ENCODE assay signal across 28 mouse cellular contexts in the genomic region with DNA sequence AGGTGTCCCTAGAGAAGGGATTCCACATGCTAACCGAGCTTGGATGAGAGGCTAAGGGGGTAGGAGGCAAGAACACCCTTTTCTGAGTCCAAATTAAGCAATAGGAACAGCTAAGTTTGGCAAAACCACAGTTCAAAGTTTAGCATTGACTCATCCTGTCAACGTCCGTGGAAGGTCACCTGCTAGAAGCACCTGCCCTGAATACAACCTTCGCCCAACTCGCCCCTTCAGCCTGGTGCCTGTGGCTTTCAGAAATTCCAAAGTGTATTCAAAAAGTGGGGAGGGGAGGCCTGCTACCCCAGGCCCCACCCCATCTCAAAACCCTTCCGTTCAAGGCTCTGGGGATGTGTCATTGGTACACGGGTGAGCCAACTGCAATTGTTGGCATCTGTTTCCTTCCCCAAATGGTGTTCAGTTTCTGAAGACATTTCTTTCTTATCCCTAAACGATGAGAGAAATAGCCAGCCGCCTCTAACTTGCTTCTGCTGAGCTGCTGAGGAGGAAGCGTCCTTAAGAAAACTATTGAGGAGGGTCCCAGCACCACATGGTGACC.
A peak's percentile ranks its signal among the peaks of the same experiment; 100 is the strongest.
DNase-seq lines count a peak whose midpoint lies in the region; ATAC-seq lines count a peak whose summit lies in the region.
"Had no signal": no experiment of that assay in that cellular context is flagged by ENCODE, and none has a peak within 500 bp of the region (broad histone marks: within the 10 kb centered on the region; RNA-seq: fewer than 3 reads in every experiment).

No protein-coding gene starts in this region.

- no peak overlapping the region for H3K4me3 ChIP-seq in hindbrain, embryonic 14.5 days (replicated peaks; ENCODE audit: low read length)
- H3K4me3 ChIP-seq in hindbrain, embryonic 16.5 days (ENCODE audit: low read length), result no peak overlapping the region
- no peak overlapping the region for H3K4me3 ChIP-seq in neural tube, embryonic 14.5 days (ENCODE audit: low read depth, low read length)
- no peak overlapping the region for H3K4me3 ChIP-seq in neural tube, embryonic 15.5 days (replicated peaks)
- no peak overlapping the region for H3K4me3 ChIP-seq in liver, embryonic 16.5 days (ENCODE audit: low read depth, low read length)
- H3K4me3 ChIP-seq: embryonic facial prominence, embryonic 15.5 days; liver, embryonic 15.5 days; neural tube, embryonic 12.5 days had no signal

- no peak overlapping the region for H3K4me2 ChIP-seq in hindbrain, embryonic 14.5 days (replicated peaks)
- no peak overlapping the region for H3K4me2 ChIP-seq in hindbrain, embryonic 16.5 days (ENCODE audit: low read length)
- H3K4me2 ChIP-seq in neural tube, embryonic 14.5 days (ENCODE audit: low read depth, low read length), result no peak overlapping the region
- H3K4me2 ChIP-seq in neural tube, embryonic 15.5 days, result no peak overlapping the region
- no peak overlapping the region for H3K4me2 ChIP-seq in liver, embryonic 16.5 days (ENCODE audit: low read depth, low read length)
- H3K4me2 ChIP-seq: embryonic facial prominence, embryonic 15.5 days; liver, embryonic 15.5 days; midbrain, embryonic 11.5 days; neural tube, embryonic 12.5 days had no signal

- H3K27ac ChIP-seq in hindbrain, embryonic 14.5 days, result peak overlapping the region; percentile 63
- no peak overlapping the region for H3K27ac ChIP-seq in hindbrain, embryonic 16.5 days (ENCODE audit: low read depth, low read length)
- peak overlapping the region; percentile 48; the same call in 1 of the 2 replicates for H3K27ac ChIP-seq in neural tube, embryonic 14.5 days (ENCODE audit: low read depth, low read length)
- no peak overlapping the region for H3K27ac ChIP-seq in neural tube, embryonic 15.5 days (replicated peaks)
- H3K27ac ChIP-seq in liver, embryonic 16.5 days (ENCODE audit: low read length), result no peak overlapping the region
- H3K27ac ChIP-seq: embryonic facial prominence, embryonic 15.5 days; kidney, postnatal 0 days; liver, embryonic 15.5 days; macrophage; neural tube, embryonic 12.5 days had no signal

- no peaks in the 10 kb centered on the region; the same call in 1 of the 2 replicates for H3K4me1 ChIP-seq in hindbrain, embryonic 14.5 days (replicated peaks; ENCODE audit: control insufficient read depth, insufficient read depth, low read length)
- H3K4me1 ChIP-seq in hindbrain, embryonic 16.5 days (ENCODE audit: control insufficient read depth, insufficient read depth, low read depth, low read length), result no peaks in the 10 kb centered on the region
- H3K4me1 ChIP-seq in neural tube, embryonic 14.5 days (ENCODE audit: control insufficient read depth, insufficient read depth, low read length), result no peaks in the 10 kb centered on the region
- 0 out of 2 replicates have a peak, but pooled peaks cover 6% of the 10 kb centered on the region for H3K4me1 ChIP-seq in neural tube, embryonic 15.5 days
- H3K4me1 ChIP-seq in liver, embryonic 16.5 days (ENCODE audit: control insufficient read depth, low read depth, low read length), result no peaks in the 10 kb centered on the region; the same call in 1 of the 2 replicates
- H3K4me1 ChIP-seq: liver, embryonic 15.5 days; neural tube, embryonic 12.5 days had no signal

- no peak for DNase-seq in hindbrain, embryonic 14.5 days (ENCODE audit: low spot score)
- no peak for DNase-seq in layer of hippocampus, postnatal 10 days (ENCODE audit: low spot score in 2 of 2)
- DNase-seq in cerebellum, postnatal 4 days (ENCODE audit: low spot score in 2 of 2), result no peak
- DNase-seq: adrenal gland, postnatal 10 days; cerebellum, adult 2 months; cerebellum, postnatal 36 days; gastrocnemius, postnatal 14 days; heart, adult 18-20 months; kidney, adult 18-20 months; layer of hippocampus, adult 9-11 months; left cerebral cortex, postnatal 4 days; right cerebral cortex, adult 18-20 months; right cerebral cortex, postnatal 4 days; thymus, postnatal 14 days had no signal

- 72% methylated on average over 10 of the region's 10 CpGs for WGBS in hindbrain, embryonic 14.5 days
- WGBS in hindbrain, embryonic 16.5 days, result 74% methylated on average over 10 of the region's 10 CpGs
- WGBS in neural tube, embryonic 14.5 days, result 85% methylated on average over 10 of the region's 10 CpGs
- WGBS in neural tube, embryonic 15.5 days, result 80% methylated on average over 10 of the region's 10 CpGs
- 35% methylated on average over 10 of the region's 10 CpGs for WGBS in liver, embryonic 16.5 days (ENCODE audit: insufficient replicate concordance)

- ATAC-seq in hindbrain, embryonic 14.5 days (ENCODE audit: low FRiP score), result no peak
- no peak for ATAC-seq in hindbrain, embryonic 16.5 days
- ATAC-seq in neural tube, embryonic 14.5 days (ENCODE audit: low read depth), result no peak
- no peak for ATAC-seq in neural tube, embryonic 15.5 days (ENCODE audit: low FRiP score)
- peak; percentile 78 for ATAC-seq in liver, embryonic 16.5 days (ENCODE audit: low read depth)
- ATAC-seq: activated CD4-positive, CD25-positive, alpha-beta regulatory T cell, adult 4 months; inflammation-experienced regulatory T-cells, adult 6 months; lung, postnatal 0 days had no signal

- no peak overlapping the region for H3K9ac ChIP-seq in hindbrain, embryonic 14.5 days
- no peak overlapping the region for H3K9ac ChIP-seq in hindbrain, embryonic 16.5 days (ENCODE audit: low read depth, low read length)
- H3K9ac ChIP-seq in neural tube, embryonic 14.5 days (replicated peaks; ENCODE audit: low read depth, low read length), result no peak overlapping the region
- no peak overlapping the region for H3K9ac ChIP-seq in neural tube, embryonic 15.5 days (replicated peaks)
- no peak overlapping the region for H3K9ac ChIP-seq in liver, embryonic 16.5 days (ENCODE audit: low read depth, low read length)
- H3K9ac ChIP-seq: embryonic facial prominence, embryonic 15.5 days; forebrain, embryonic 15.5 days; liver, embryonic 15.5 days; neural tube, embryonic 12.5 days had no signal

- peaks cover 4% of the 10 kb centered on the region; the same call in 1 of the 2 replicates for H3K9me3 ChIP-seq in hindbrain, embryonic 14.5 days (ENCODE audit: control insufficient read depth, low read length)
- H3K9me3 ChIP-seq in hindbrain, embryonic 16.5 days (ENCODE audit: control insufficient read depth, low read length), result peaks cover 3% of the 10 kb centered on the region; the same call in 1 of the 2 replicates
- no peaks in the 10 kb centered on the region for H3K9me3 ChIP-seq in neural tube, embryonic 14.5 days (ENCODE audit: control insufficient read depth, low read length)
- no peaks in the 10 kb centered on the region for H3K9me3 ChIP-seq in neural tube, embryonic 15.5 days (replicated peaks)
- H3K9me3 ChIP-seq in liver, embryonic 16.5 days (replicated peaks; ENCODE audit: control insufficient read depth, low read length), result no peaks in the 10 kb centered on the region
- H3K9me3 ChIP-seq: embryonic facial prominence, embryonic 15.5 days; forebrain, embryonic 15.5 days; liver, embryonic 15.5 days had no signal

- no peaks in the 10 kb centered on the region for H3K36me3 ChIP-seq in hindbrain, embryonic 14.5 days (replicated peaks; ENCODE audit: control insufficient read depth, insufficient read depth)
- H3K36me3 ChIP-seq in hindbrain, embryonic 16.5 days (ENCODE audit: control insufficient read depth, insufficient read depth, low read length), result no peaks in the 10 kb centered on the region
- no peaks in the 10 kb centered on the region for H3K36me3 ChIP-seq in neural tube, embryonic 14.5 days (ENCODE audit: control insufficient read depth, insufficient read depth, low read length)
- no peaks in the 10 kb centered on the region for H3K36me3 ChIP-seq in neural tube, embryonic 15.5 days
- H3K36me3 ChIP-seq in liver, embryonic 16.5 days (ENCODE audit: control insufficient read depth, insufficient read depth), result no peaks in the 10 kb centered on the region
- H3K36me3 ChIP-seq: embryonic facial prominence, embryonic 15.5 days; forebrain, embryonic 15.5 days; liver, embryonic 15.5 days; neural tube, embryonic 12.5 days had no signal

- no peaks in the 10 kb centered on the region for H3K27me3 ChIP-seq in hindbrain, embryonic 14.5 days (ENCODE audit: control insufficient read depth, insufficient read depth, low read length)
- no peaks in the 10 kb centered on the region for H3K27me3 ChIP-seq in hindbrain, embryonic 16.5 days (replicated peaks; ENCODE audit: control insufficient read depth, insufficient read depth, low read length)
- H3K27me3 ChIP-seq in neural tube, embryonic 14.5 days (ENCODE audit: control insufficient read depth, insufficient read depth, low read length), result no peaks in the 10 kb centered on the region
- H3K27me3 ChIP-seq in neural tube, embryonic 15.5 days (replicated peaks), result no peaks in the 10 kb centered on the region
- H3K27me3 ChIP-seq in liver, embryonic 16.5 days (ENCODE audit: control insufficient read depth, insufficient read depth, low read depth, low read length), result no peaks in the 10 kb centered on the region
- H3K27me3 ChIP-seq: embryonic facial prominence, embryonic 15.5 days; liver, embryonic 15.5 days; neural tube, embryonic 12.5 days had no signal

Comparison
In these comparisons a context has a peak if more than half of its experiments do, and no peak if none do; other contexts are left out.
1. H3K27ac ChIP-seq: peak in hindbrain, embryonic 14.5 days (single experiment) and neural tube, embryonic 14.5 days (single experiment); none in hindbrain, embryonic 16.5 days (single experiment), neural tube, embryonic 15.5 days (single experiment) and liver, embryonic 16.5 days (single experiment).